Mouse (Mus musculus) left cerebral cortex, postnatal 36 days (tissue): ENCODE measurements at regions not wholly inside any gene's neighbourhood (a gene's known extent, or its start where the extent isn't known, plus 50 kb on each side); places are given as distances from the start of the nearest gene placed in this dataset.

ENCODE experiments used
- DNase-seq, 2 experiments: peaks; one replicate each; pipeline ENCODE4 v3.0.0; 2021 to 2022; ENCODE audit warnings: low spot score in 2 of 2, mixed read lengths in 1 of 2
- intact Hi-C: fragments of 180-260 bp; cut with DNase I; formaldehyde crosslinking; loops from one replicate; pipeline ENCODE4 v1.15.1; 2025

DNA sequence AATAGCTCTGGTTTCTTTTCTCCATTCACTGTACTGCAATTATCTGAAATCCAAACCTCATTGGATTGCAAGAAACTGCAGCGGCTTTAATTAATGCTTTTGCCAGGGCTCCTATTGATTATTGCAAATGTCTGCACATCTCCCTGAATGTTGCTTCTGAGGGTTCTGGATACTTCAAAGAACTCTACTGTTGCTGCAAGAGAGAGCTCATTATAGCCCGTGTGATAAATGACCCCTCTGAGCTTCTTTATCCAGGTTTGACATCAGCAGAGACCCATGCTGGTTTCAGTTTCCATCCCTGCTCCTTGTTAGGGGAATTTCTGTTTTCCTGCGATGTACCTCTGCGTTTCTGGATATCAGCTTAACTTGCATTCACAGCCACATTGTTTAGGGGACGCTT lies 78.4 kb upstream of the Nav3 start:
- intact Hi-C loops = no loop called here
- no peak for DNase-seq

DNA sequence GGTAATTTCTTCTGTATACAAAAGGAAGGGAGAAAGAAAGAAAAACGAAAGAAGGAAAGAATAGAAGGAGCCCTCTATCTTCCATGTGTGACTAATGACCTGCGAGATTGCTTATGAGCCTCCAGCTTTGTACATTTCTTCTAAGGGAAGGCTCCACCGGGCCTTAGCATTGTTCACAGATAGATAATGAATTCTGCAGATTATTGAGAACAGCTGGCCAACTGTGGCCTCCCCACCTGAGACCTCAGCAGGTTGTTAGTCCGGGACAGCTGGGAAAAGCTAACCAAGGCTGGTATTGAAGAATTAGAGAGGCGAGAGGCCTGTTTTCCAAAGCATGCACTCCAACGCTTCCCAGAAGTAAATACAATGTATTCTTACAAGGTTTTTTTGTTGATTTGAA lies 86.7 kb upstream of the Nav3 start:
- DNase-seq = no peak
- intact Hi-C loops = no loop called here

DNA sequence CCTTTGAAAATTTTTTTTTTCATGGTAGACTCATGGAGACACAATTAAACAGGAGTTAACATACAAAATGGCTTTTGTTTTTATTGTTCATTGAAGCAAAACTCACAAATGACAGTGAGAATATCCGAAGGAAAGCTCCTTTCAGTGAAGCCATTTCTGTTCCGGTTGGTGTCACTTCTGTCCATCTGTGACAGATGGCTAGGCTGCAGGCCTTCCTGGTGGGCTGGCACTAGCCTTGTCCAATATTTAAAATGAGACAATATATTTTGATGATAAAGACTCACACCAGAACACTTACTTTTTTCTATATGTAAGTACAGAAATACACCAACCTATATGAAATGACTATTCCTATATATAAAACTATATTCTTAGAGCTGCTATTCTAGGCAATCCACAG lies 92.4 kb upstream of the Nav3 start:
- intact Hi-C loops = no loop called here

DNA sequence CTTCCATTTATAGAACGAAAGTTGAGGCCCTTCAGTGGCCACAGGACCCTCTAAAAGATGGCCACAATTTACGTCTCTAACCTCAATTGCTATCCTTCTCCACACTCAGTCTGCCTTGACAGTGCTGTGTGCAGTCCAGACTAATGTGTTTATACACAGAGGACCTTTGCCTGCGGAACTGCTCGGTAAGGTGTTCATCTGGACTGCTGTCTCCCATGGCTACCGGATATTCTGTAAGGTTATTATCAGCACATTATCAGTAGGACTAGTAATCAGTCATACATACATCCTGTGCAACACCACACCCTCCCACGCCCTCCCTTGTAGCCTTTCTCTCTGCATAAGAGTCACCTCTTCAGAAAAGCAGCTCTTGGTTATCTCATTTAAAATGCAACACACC lies 98.0 kb upstream of the Nav3 start:
- intact Hi-C loops = no loop called here
- DNase-seq = no peak

More for the DNA sequence above, 92.4 kb upstream of the Nav3 start:
- DNase-seq = no peak

DNA sequence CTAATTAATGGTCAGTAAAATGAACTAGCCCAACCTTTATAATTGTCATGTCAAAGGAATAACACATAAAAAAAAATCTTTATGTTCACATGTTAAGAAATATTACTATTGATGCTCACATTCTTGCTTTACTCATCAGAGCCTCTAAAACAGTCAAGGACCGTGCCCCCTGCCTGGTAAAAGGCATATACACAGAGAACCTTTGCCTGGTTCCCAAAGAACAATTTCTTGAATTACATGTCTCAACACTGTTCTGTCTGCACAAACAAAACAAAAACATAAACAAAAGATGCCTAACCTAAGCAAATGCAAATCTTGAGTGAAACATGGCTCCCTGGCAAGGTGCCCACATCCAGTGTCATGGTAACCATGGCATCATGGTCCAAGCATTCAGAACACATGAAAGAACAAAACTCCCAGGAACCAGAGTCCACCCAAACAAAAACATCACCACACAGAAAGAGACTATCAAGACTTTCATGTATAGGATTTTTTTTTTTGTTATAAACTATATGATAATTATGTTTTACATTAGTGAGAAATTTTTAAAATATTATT lies 100.4 kb upstream of the Nav3 start:
- DNase-seq = no peak
- intact Hi-C loops = no loop called here

DNA sequence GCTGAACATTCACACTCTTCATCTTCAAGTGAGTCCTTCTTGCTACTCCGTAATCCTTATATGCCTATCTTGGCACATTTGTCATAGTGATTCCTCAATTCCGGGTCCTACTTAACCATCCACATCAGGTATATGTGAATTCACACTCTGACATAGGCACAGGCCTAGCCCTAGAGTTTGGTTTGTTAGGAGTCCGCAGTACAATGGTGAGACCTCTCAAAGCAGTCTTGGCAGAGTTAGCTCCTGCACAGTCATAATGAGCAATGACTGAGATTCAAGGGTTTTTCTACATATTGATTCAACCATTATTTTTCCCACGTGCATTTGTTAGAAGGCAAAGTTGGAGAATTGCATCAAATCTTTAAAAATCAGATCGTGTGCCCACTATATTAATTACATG lies 107.1 kb upstream of the Nav3 start:
- no peak for DNase-seq
- intact Hi-C loops = loop anchor here (5.0 kb wide), 1 partner anchor 91 kb away; no protein-coding TSS in a partner anchor

DNA sequence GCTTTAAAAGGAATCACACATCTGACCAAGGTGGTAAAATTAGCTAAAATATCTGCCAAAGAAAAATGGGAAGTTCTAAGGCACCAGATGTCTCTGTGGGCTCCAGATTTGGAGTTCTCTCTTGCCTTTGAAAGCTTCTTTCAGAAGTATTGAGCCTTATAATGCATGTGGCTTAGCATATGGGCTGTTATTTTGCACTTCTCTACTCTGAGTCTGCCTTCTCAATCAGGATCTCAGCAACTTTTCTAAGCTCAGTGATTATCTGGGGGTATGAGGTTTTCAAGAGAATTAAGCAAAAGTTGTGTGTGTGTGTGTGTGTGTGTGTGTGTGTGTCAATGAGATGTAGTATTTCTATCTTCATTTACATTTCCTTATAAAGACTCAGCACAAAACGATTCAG lies 107.6 kb upstream of the Nav3 start:
- intact Hi-C loops = loop anchor here (5.0 kb wide), 1 partner anchor 91 kb away; no protein-coding TSS in a partner anchor
- DNase-seq = peak in 1 of 2 experiments; percentile 24

DNA sequence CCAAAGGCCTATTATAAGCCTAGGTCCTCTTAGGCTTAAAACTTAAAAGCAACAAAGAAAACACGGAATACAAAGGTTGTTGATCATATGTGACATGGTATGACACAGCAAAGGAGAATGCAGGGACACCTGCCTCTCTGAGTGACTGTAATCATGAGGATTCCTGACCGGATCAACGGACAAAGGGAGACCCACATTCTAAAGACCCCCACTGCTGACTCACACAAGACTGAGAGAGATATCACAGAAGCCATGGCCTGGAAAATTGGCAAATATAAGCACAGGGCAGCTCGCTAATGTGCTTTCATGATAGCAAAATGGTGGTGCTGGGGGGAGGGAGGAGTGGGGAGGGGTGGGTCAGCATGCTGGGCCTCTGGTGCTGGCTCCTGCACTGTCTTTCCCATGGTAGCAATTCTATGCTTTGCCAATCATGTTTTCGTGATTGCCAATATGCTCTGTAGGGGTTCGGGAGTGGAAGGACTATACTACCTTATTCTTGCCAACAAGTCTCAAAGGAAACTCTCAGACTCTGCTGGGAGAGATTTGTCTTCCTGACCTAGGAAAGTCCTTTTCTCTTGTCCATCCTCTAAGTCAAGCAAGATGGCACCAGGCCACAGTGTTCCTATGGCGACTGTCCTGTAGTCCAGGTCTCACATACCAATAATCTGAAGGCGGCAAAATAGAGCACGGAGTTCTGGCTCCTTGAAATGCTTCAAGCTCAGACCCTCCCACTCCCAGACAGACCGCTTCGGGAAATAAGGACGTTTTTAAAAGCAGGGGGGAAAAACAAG lies 110.5 kb upstream of the Nav3 start:
- DNase-seq = no peak
- intact Hi-C loops = no loop called here

DNA sequence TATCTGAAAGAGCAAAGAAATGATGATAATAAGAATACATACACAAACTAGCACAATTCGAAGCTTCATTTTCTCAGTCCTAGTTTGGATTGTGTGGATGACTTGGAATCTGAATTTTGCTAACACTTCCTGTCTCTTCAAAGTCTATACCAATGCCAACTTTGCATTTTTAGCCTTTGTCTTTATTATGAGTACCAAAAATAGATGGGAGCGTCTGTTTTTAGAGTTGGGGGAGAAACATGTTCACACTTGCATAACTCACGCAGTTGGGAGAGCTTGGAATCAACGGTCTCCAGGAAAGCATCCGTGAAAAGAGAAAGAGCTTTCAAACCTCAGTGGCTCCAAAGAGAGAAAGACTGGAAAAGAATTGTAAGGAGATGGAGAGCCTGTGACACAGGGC lies 114.5 kb upstream of the Nav3 start:
- intact Hi-C loops = no loop called here
- no peak for DNase-seq

DNA sequence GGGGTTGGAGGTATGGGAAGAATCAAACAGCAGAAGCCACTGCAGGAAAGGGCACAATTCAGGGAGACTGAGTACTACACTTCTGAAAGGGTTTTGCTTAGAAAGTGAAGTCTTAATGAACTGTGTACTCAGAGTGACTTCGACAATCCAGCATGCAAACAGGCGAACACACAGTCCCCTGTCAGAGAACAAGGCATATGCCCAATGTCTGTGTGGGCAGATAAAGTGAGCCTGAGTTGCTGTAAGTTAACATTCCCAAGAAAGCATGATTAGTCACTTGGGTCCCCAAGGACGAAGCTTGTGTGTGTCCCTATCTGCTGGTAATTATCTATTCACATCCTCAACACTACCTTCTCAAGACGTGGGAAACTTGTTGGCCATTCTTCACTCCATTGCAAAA lies 115.2 kb upstream of the Nav3 start:
- intact Hi-C loops = no loop called here
- peak; percentile 39 to 42 for DNase-seq

DNA sequence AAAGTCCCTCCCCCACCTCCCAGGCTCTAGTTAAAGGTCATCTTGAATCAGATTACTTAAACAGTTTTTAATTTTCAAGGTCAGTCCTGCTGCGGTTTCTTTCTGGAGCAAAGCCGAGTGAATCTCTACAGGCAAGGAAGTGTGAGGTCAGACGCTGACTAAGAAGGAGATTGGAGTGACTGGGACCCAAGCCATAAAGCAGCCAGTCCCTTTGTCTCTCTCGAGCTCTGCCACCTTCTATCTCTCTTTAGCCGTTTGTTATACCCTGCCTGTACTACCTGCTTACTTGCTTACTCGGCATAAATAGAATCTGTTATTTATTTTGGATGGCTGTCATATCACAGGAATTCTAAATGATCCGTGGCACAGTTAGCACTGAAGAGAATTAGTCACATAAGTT lies 117.5 kb upstream of the Nav3 start:
- no peak for DNase-seq
- intact Hi-C loops = no loop called here

DNA sequence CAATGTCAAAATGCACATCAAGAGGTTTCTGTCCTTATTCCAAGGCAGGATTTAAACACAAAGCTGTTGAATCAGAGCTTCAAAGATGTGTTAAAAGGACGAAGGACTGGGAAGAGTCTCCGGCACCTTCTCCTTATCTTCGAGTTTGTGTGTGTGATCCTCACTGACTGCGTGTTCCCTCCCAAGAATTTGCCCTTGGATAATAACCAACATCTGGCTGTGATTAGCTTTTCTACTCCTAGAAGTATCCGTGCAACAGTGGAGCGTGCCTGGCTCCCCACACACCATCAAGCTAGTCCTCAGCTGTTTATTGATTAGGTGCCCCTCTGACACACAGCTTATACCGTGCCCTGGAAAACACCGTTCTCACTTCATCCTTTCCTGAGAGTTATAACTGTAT lies 130.0 kb upstream of the Nav3 start:
- intact Hi-C loops = no loop called here
- DNase-seq = no peak

DNA sequence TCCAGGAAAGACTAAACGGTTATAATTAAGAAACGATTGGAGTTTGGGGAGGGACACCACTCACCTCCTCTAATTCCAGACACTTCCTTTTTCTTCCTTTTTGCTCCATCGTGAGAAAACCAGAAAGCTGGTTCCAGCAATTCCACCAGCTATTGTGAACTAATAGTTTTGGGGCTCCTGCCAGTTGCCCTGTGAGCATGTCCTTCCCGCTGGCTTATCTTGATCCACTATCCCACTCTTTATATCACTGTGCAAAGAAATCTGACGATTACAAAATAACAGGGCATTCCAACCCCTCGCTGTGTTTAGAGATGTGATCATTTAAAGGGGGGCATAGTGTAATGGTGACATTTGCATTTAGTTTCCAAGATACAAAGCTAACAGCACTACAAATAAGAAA lies 130.5 kb upstream of the Nav3 start:
- intact Hi-C loops = no loop called here
- no peak for DNase-seq

DNA sequence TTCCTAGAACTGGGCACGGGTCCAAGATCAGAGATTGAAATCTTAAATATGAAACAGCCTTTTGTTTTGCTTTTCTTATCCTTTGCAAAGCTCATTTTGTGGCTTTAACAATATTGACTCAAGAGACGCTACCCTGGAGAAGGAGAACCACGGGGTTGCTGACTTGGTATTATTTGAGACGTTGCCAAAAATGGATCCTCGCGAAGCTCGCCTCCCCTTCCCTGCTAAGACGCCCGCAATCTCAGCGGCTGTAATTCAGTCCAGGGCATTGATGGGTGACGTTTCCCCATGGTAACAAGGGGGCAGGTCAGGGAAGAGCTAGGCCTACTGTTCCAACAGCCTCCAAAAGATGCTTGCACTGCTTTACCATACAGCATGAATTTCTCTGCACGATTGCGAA lies 131.5 kb upstream of the Nav3 start:
- no peak for DNase-seq
- intact Hi-C loops = no loop called here

DNA sequence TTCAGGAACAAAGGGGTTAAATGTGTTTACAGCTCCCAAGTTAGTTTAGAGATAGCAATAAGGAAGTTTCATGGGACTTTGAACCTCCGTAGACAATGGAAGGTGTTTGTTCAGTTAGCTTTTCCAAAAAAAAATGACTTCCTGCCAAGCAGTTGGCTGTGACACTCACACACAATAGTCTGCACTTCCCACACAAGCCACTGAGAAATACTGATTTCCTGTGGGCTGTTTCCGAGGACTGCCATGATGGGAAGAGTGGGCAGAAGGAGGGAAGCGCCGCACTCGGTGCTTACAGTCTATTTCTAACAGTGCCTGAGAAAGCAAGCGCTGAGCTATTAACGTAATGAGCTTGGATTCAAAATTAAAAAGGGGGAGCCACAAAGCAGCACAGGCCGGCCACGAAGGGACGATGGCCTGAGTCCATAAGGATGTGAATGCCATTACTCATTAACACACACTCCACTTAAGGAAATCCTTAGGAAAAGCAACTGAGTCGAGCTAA lies 144.4 kb upstream of the Nav3 start:
- DNase-seq = peak; percentile 24 to 55
- intact Hi-C loops = loop anchor here (5.0 kb wide), 1 partner anchor 143 kb away; the partner anchor contains the start of gene Nav3

DNA sequence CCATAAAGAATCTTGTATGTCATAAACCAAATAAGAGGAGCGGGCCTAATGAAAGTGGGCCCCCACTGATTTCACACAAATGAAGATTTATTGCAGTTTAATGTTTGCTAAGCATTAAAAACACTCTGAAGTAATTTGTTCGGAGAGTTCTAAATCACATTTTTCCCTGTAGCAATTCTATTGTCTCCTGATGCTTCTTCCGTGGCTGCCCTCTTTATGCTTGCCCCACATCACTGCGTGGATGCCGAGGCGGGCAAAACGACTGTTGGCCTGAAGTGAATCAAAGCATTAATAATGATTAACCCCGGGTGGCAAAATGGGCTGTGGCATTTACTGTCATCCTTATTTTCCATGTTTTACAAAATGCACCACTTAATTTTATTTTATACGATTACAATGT lies 134.9 kb upstream of the E2f7 start:
- no peak for DNase-seq

DNA sequence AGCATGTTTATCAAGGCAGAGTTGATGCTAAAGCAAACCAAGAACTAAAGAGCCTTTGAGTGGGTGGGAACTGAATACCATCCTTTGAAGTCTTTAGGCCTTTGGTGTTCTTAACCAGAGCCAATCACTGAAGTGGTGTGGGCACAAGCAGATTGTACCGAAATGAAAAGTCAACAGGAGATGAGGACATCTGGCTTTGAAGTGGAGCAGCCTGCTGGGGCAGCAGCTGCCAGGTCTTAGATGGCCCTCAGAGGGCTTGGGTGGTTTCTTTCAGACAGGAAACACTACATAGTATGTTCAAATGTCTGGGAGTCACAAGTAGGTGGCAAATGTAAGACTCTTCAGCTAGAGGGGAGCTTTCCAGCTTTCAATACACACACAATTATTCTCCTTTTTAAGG lies 128.2 kb upstream of the E2f7 start:
- intact Hi-C loops = no loop called here
- DNase-seq = no peak

More for the DNA sequence above, 134.9 kb upstream of the E2f7 start:
- intact Hi-C loops = no loop called here

DNA sequence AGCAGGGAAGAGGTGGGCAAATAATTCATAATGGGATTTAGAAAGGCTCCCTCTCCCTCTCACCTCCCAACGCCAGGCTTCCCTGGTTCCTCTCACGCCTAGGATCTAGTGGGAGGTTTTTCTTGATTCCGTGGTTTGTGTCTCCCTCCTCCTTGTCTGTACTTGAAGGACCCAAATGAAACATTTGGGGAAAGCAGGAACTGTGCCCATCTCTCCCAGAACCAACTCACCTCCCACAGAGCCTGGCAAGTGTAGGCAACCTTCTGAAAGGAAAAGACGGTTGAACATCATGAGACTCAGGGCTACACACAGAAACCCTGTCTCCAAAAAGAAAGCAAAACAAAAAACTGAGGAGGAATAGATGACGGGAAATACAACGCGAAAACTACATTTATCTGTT lies 126.0 kb upstream of the E2f7 start:
- DNase-seq = peak; percentile 37 to 47
- intact Hi-C loops = no loop called here

DNA sequence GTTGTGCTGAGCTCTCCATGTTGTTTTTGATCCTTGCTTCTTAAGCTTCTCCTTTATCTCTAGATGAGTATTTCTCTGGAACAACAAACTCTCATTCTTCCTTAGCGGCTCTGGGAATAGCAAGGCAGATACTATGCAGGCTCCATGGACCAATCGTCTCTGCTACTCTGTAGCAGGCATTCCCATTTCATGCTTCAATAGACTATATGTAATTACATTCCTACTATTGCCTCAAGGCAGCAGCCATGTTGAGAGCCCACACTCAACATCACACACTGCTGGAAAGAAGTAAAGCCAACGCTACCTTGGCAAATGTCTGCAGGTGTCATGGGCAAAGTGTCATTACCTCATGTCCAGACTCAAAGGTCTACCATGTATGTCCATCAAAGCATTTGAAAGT lies 119.6 kb upstream of the E2f7 start:
- intact Hi-C loops = no loop called here
- no peak for DNase-seq

DNA sequence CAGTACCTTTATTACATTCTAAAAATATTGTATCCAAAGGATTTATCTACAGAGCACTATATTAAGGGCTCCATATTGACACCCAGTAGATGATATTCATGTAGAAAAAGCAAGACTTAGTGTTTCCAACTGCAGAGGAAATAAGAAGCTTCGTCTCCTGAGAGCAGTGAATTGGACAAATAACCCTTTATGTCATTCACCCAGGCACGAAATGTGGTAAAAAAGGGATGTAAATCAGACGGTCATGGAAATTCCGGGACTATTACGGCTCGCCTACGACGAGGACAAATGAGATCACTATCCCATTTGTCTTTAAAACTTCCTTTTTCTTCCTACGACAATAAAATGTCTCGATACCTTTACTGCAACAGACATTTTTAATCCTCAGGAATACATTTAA lies 104.8 kb upstream of the E2f7 start:
- intact Hi-C loops = no loop called here
- no peak for DNase-seq

DNA sequence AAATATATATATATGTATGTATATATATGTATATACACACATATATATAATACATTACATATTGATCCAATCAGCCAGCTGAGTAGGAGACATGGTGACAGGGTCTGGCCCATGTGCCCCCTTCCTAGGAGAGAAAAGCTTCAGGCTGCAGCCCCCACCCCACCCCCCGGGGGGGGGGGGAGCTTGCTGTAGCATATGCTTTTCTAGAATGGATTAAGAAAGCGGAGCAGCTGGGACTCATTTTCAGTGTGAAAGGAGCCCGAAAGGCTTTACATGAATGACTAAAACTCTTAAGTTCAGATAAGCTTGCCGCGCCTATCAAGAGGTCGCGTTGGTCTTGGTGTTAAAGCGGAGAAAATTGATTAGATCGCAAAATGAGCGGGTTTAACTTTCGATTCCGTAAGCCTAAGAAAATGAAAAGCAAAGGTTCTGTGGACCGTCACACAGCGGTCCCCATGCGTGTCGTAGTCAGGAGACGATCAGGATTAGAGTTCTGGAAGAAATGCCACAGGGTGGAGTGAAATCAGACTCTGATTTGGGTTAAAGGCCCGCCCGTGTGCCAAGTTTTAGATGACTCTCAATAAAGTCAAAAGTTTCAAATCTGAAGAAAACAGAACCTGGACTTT lies 103.1 kb upstream of the E2f7 start:
- no peak for DNase-seq
- intact Hi-C loops = no loop called here
